Mouse (Mus musculus) brain, embryonic 14.5 days (tissue): ENCODE measurements around the gene Lhb. TPM values are rescaled to one million over a fixed set of nuclear protein-coding genes. Genes with fewer than 3 reads are reported as not detected.
"Not testable (repeated sequence)": the region's sequence is repeated elsewhere in the genome, so short reads cannot be mapped to it uniquely, and the experiment has no call there.

Experiments used
- DNase-seq: peaks from one replicate; pipeline ENCODE4 v3.0.0-alpha.2; 2011; ENCODE audit warnings: low read depth
- CTCF ChIP-seq: fragments of 200-500 bp; IDR thresholded peaks from 2 replicates; pipeline ENCODE4 v1.5.1; 2012; ENCODE audit warnings: inconsistent platforms, mild to moderate bottlenecking, moderate library complexity, borderline replicate concordance; ENCODE audit not compliant: insufficient read depth, insufficient read length; ENCODE audit errors: extremely low read depth
- POLR2A ChIP-seq: fragments of 200-500 bp; IDR thresholded peaks from 2 replicates; pipeline ENCODE4 v1.6.1; 2012; ENCODE audit warnings: mild to moderate bottlenecking, inconsistent platforms, borderline replicate concordance; ENCODE audit not compliant: poor library complexity, insufficient read depth, insufficient read length, severe bottlenecking; ENCODE audit errors: extremely low read depth
- polyA plus RNA-seq: library from polyadenylated mRNA; depleted of rRNA; stranded (reverse); fragments of >200 nt; gene quantifications from 2 replicates; pipeline ENCODE4 v1.2.3, GENCODE M21; 2012

Lhb gene
- polyA plus RNA-seq, 1 experiment, result 1.7 TPM

DNA sequence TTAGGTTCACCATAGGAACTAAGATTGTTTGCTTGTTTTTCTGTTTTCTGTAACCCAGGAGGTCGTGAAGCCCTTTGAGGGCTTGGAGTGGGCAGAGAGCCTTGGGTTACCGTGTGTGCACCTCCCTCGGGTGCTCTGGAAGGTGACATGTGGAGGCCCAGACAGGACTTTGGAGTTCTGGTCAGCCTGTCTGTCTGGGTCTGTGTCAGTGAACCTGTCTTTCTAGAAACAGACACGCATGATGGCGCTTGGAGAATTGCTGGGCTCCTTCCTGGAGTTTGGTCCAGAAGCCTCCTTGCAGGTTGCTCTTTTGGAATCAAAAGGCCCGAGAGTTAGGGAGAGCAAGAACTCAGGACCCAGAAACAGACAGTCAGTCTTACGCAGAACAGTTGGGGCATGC is 39.8 kb downstream of the Lhb start:
- TF ChIP-seq POLR2A (no peak), CTCF (no peak)
- DNase-seq, result no peak

DNA sequence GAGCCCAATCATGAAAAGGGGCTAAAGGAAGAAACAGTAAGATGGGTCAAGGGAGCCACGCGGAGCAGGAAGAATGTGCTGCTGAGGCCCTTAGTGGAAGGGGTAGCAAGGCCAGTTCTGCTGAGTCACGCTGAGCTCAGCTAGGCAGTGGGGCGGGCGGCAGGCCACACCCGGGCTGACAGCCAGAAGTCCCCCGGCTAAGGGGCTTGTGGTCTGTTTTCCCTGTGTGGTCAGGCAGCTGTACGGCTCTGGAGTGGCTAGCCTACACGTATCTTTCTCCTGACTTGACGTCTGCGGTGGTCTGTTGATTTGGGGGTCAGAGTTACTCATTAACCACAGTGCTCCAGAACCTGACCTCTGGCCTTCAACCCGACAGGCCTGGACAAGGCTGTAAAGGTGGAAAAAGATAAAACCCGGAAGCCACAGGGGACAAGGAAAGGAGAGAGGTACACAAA is 40.3 kb downstream of the Lhb start:
- peak; percentile 70 for DNase-seq
- TF ChIP-seq CTCF, result no peak
- TF ChIP-seq POLR2A, result no peak

- DNase-seq, result no peak
- TF ChIP-seq CTCF (no peak), POLR2A (no peak)
Measured at GRCm38 (mm10) chr7:45461326-45461725, 40.7 kb downstream of the Lhb start.

DNA sequence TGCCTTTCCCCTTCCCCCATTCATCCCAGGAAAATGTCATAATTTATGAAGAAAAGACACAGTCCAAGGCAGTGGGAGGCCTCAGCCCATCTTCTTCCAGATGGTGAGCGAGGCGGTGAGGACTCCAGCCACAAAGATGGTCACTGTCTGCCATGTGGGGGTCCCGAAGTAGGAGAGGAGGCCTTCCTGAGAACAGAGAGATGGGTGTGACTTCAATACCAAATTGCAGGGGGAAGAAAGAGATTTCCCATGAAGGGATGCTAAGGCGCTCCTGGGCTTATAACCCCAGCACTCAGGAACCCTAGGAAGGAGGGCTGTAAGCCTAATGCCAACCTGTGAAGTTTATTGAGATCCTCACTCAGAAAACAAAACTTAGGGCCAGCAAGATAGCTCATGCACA is 41.2 kb downstream of the Lhb start:
- DNase-seq, result no peak
- TF ChIP-seq CTCF (no peak), POLR2A (no peak)

DNA sequence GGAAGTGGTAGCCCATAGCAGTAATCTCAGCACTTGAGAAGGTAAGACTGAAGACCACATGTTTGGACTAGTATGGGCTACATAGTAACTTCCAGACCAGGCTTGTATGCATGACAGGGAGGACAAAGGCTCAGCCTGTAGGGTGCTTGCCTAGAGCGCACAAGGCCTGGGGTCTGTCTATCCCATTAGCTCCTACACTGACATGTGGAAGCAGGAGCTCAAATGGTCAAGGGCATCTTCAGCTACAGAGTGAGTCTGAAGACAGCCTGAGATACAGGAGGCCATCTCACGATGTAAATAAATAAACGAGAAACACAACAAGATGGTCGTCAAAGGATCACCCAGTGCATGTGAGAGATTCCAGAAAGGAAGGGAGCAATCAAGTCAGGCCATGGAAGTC is 41.7 kb downstream of the Lhb start:
- TF ChIP-seq POLR2A, result no peak
- TF ChIP-seq CTCF, result no peak
- no peak for DNase-seq

- not testable (repeated sequence) for DNase-seq
Measured at GRCm38 (mm10) chr7:45462868-45463267, 42.2 kb downstream of the Lhb start.

GRCm38 (mm10) chr7:45463987-45464778 is 43.6 kb downstream of the Lhb start:
- no peak for DNase-seq
- TF ChIP-seq CTCF (no peak), POLR2A (no peak)

DNA sequence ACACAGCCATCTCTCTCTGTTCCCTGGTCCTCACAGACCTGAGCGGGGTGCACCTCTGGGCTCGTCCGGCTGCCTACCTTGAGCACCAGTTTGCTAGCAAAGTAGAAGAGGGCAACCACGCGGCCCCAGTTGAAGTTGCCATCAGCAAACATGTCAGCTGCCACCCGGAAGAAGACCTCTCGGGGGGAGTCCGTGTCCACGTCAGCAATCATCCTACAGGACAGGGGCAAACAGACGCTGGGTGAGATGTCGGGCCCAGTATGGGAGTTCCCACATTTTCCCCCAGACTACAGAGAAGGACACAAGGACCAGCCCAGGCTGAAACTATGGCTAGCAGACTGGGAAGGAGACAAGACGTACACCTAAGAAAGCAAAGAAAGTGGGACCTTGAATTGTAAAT is 44.5 kb downstream of the Lhb start:
- DNase-seq, result no peak
- TF ChIP-seq CTCF (no peak), POLR2A (no peak)

- no peak for TF ChIP-seq CTCF
- TF ChIP-seq POLR2A, result no peak
- no peak for DNase-seq
Measured at GRCm38 (mm10) chr7:45465549-45465948, 44.9 kb downstream of the Lhb start.

DNA sequence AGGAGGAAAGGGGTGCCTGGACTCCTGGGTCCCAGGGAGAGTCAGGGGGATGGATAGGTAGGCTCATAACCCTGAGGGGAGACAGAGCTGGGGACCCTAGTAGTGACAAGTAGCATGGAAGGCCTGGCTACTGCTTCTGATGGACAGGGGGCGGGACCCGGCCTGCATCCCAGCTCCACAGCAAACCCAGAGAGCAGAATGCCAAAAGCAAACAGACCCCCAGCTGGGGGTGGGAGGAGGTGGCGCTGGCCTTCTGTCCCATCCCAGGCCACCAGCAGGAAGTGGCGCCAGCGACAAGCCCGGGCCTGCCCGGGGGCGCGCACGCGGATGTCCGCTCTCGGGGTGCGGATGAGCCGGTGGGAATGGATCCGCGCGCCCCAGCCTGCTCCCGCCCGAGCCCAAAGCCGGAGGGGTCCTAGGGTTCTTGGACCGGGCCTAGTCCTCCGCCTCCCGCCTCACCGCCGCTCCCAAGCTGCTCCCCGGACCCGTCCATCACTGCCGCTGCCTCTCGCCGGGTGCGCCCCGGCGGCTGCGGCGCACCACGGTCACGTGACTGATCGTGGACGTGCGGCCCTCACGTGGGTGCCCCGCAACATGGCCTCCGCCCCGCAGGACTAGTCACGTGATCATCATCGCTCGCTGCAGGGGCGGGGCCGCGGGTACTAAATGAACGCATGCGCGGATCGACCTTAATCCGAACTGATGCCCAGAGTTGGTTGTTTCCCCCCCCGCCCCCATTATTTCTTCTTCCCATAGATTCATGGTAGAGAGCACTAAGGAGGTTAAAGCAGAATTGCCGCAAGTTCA is 45.9 kb downstream of the Lhb start, which contains the start of gene Bax:
Gene Bax, minus strand, starts transcription at position 616 of the 807 bp plus-strand sequence.
- TF ChIP-seq POLR2A (peak; percentile 94), CTCF (no peak)
- DNase-seq, result peak; percentile 98

- TF ChIP-seq CTCF (no peak), POLR2A (no peak)
- DNase-seq, result no peak
Measured at GRCm38 (mm10) chr7:45467090-45467670, 46.6 kb downstream of the Lhb start.
